Comparison of ENCODE assay signal across 8 mouse cellular contexts in genomic region chr7:101482499-101483081, GRCm38 (mm10).
DNase-seq lines count a peak whose midpoint lies in the region; ATAC-seq and TF ChIP-seq lines count a peak whose summit lies in the region.

No protein-coding gene starts in this region.

- 73% methylated on average over 9 of the region's 9 CpGs for WGBS in midbrain, postnatal 0 days

- peak; percentile 45 for DNase-seq in CD4-positive, CD25-positive, alpha-beta regulatory T cell, adult 2 months (ENCODE audit: low read depth, low spot score)
- peak in 1 of 2 experiments; percentile 54 for DNase-seq in layer of hippocampus, adult 2 months (ENCODE audit: low spot score in 2 of 2)
- no peak for DNase-seq in layer of hippocampus, adult 9-10 months (ENCODE audit: low spot score)
- DNase-seq in brain, embryonic 14.5 days (ENCODE audit: low read depth): peak; percentile 70
- peak; percentile 49 for DNase-seq in midbrain, postnatal 0 days (ENCODE audit: low spot score)
- no peak for DNase-seq in MN1 (ENCODE audit: low spot score)

- no peak overlapping the region for H3K9ac ChIP-seq in midbrain, postnatal 0 days (replicated peaks; ENCODE audit: low read length, poor library complexity, severe bottlenecking)

- no peaks in the 10 kb centered on the region for H3K4me1 ChIP-seq in midbrain, postnatal 0 days (ENCODE audit: insufficient read depth, low read length)

- H3K36me3 ChIP-seq in midbrain, postnatal 0 days (ENCODE audit: insufficient read depth, low read length): no peaks in the 10 kb centered on the region

- ATAC-seq in CD4-positive, CD25-positive, alpha-beta regulatory T cell, adult 4 months: no peak
- ATAC-seq in midbrain, postnatal 0 days (ENCODE audit: low FRiP score): no peak
- no peak for ATAC-seq in megakaryocyte-erythroid progenitor cell, adult 5-6 weeks (replicated peaks; ENCODE audit: low FRiP score, low TSS enrichment, poor library complexity, severe bottlenecking)

- H3K4me2 ChIP-seq in midbrain, postnatal 0 days (ENCODE audit: low read depth, low read length, poor library complexity, severe bottlenecking): no peak overlapping the region

- no peaks in the 10 kb centered on the region for H3K9me3 ChIP-seq in midbrain, postnatal 0 days (ENCODE audit: low read length)

- no peak overlapping the region for H3K4me3 ChIP-seq in layer of hippocampus, adult 2 months
- no peak overlapping the region for H3K4me3 ChIP-seq in midbrain, postnatal 0 days (ENCODE audit: low read depth, low read length)

- no peak for TF ChIP-seq CTCF in layer of hippocampus, adult 2 months (conservative IDR thresholded peaks at IDR 0.05)
- no peak for TF ChIP-seq CTCF in brain, embryonic 14.5 days (IDR thresholded peaks at IDR 0.05; ENCODE audit: borderline replicate concordance, extremely low read depth, insufficient read depth, insufficient read length)
- no peak for TF ChIP-seq CTCF in midbrain, postnatal 0 days (IDR thresholded peaks at IDR 0.05)

- no peaks in the 10 kb centered on the region for H3K27me3 ChIP-seq in midbrain, postnatal 0 days (ENCODE audit: insufficient read depth, low read length)

- TF ChIP-seq POLR2A in brain, embryonic 14.5 days (IDR thresholded peaks at IDR 0.05; ENCODE audit: borderline replicate concordance, extremely low read depth, insufficient read depth, insufficient read length, poor library complexity, severe bottlenecking): no peak

- H3K27ac ChIP-seq in layer of hippocampus, adult 2 months: peak overlapping the region; percentile 61; the same call in 1 of the 2 replicates
- no peak overlapping the region for H3K27ac ChIP-seq in midbrain, postnatal 0 days (ENCODE audit: low read depth, low read length)

Comparison
In these comparisons a context has a peak if more than half of its experiments do, and no peak if none do; other contexts are left out.
1. DNase-seq: peak in CD4-positive, CD25-positive, alpha-beta regulatory T cell, adult 2 months (single experiment), brain, embryonic 14.5 days (single experiment) and midbrain, postnatal 0 days (single experiment); none in layer of hippocampus, adult 9-10 months (single experiment) and MN1 (single experiment).